Mouse (Mus musculus) cerebellum, adult 2 months (tissue): ENCODE results near the gene Vps4b.

Source experiments
- CTCF ChIP-seq: fragments of 200-500 bp; IDR thresholded peaks from 2 replicates; pipeline ENCODE4 v1.5.1; 2011; ENCODE audit warnings: low read depth, mild to moderate bottlenecking, control low read depth, low read length, moderate library complexity, borderline replicate concordance; ENCODE audit not compliant: insufficient read depth
- POLR2A ChIP-seq: fragments of 200-500 bp; IDR thresholded peaks from 2 replicates; pipeline ENCODE4 v1.6.1; 2011; ENCODE audit warnings: low read length, control low read depth, borderline replicate concordance; ENCODE audit not compliant: insufficient read depth

DNA sequence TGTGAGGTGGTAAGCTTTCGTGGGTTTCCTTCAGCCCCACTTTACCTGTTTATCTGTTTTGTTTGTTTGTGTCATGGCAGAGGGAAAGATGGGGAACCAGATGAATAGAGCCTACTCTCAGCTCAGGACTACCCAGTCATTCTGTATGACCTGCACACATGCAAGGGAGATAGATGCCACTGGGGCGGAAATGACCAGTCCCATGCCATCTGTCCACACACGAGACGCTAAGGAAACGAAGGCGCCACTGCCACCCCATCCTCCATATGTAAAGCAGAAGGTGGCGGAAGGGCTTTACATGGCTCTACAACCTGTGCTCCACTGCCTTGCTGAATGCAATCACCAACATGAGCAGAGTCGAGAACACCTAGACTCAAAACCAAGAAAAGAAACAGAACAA, 60.3 kb downstream of the Vps4b start:
- no peak for TF ChIP-seq CTCF
- TF ChIP-seq POLR2A, result no peak
